Mouse (Mus musculus) ES-CJ7 (cell line): ENCODE results near the gene Eef1akmt3.

Experiments
- DNase-seq: peaks from one replicate; pipeline ENCODE4 v3.0.0; 2011; ENCODE audit warnings: low read depth, low spot score

Eef1akmt3 gene

GRCm38 (mm10) chr10:127050119-127050474 is 8.8 kb upstream of the Eef1akmt3 start:
- no peak for DNase-seq

- DNase-seq = peak; percentile 63
These were observed 8.2 kb upstream of the Eef1akmt3 start for GRCm38 (mm10) chr10:127049395-127050118.

GRCm38 (mm10) chr10:127048608-127049394 is 7.5 kb upstream of the Eef1akmt3 start:
- DNase-seq = no peak

- DNase-seq = no peak
These were observed 6.6 kb upstream of the Eef1akmt3 start, which contains the start of gene Cyp27b1 for GRCm38 (mm10) chr10:127047954-127048353. Gene Cyp27b1, plus strand, starts transcription at chr10:127048250.

GRCm38 (mm10) chr10:127043187-127043586 is 1.9 kb upstream of the Eef1akmt3 start:
- DNase-seq = no peak

GRCm38 (mm10) chr10:127042468-127043115 is 1.3 kb upstream of the Eef1akmt3 start:
- no peak for DNase-seq

- peak; percentile 92 for DNase-seq
These were observed 543 bp upstream of the Eef1akmt3 start for GRCm38 (mm10) chr10:127041774-127042338.

- no peak for DNase-seq
These were observed 621 bp downstream of the Eef1akmt3 start for GRCm38 (mm10) chr10:127040569-127041214.

- DNase-seq = peak; percentile 61
These were observed 3.7 kb downstream of the Eef1akmt3 start for GRCm38 (mm10) chr10:127037641-127038040.

- DNase-seq = no peak
These were observed 5.0 kb downstream of the Eef1akmt3 start for GRCm38 (mm10) chr10:127036273-127036672.

GRCm38 (mm10) chr10:127033301-127033741 is 8.0 kb downstream of the Eef1akmt3 start:
- DNase-seq = no peak

GRCm38 (mm10) chr10:127030336-127031296 is 10.7 kb downstream of the Eef1akmt3 start, which contains the start of gene Tsfm:
Gene Tsfm, minus strand, starts transcription at chr10:127030840.
- peak; percentile 90 for DNase-seq

- DNase-seq = peak; percentile 51
These were observed 22.9 kb downstream of the Eef1akmt3 start for GRCm38 (mm10) chr10:127018422-127018821.

- DNase-seq = no peak
These were observed 24.2 kb downstream of the Eef1akmt3 start for GRCm38 (mm10) chr10:127017071-127017470.

GRCm38 (mm10) chr10:127016488-127016887 is 24.8 kb downstream of the Eef1akmt3 start:
- peak; percentile 78 for DNase-seq

GRCm38 (mm10) chr10:127003806-127004205 is 37.5 kb downstream of the Eef1akmt3 start:
- DNase-seq = no peak

GRCm38 (mm10) chr10:127003334-127003733 is 38.0 kb downstream of the Eef1akmt3 start:
- no peak for DNase-seq

GRCm38 (mm10) chr10:127002765-127003164 is 38.5 kb downstream of the Eef1akmt3 start:
- no peak for DNase-seq

GRCm38 (mm10) chr10:127002056-127002455 is 39.3 kb downstream of the Eef1akmt3 start:
- no peak for DNase-seq

GRCm38 (mm10) chr10:127001297-127001696 is 40.0 kb downstream of the Eef1akmt3 start:
- DNase-seq = no peak
